Mouse (Mus musculus): Measurements from ENCODE around the gene Smtn. TPM values are rescaled to one million over a fixed set of nuclear protein-coding genes. Genes with fewer than 3 reads are reported as not detected.

Gene Smtn
- polyA plus RNA-seq, 1 experiment, result 51.6 TPM

GRCm38 (mm10) chr11:3487952-3488570, 52.4 kb downstream of the Smtn start, which contains the start of gene Pla2g3:
Pla2g3 (plus strand) TSS chr11:3488284.
- TF ChIP-seq POLR2A (IDR thresholded peaks at IDR 0.05; ENCODE audit: borderline replicate concordance, extremely low read depth, low read depth, low read length) (no peak), CTCF (IDR thresholded peaks at IDR 0.05; ENCODE audit: insufficient read depth, low read length) (no peak)
- H3K4me1 ChIP-seq (ENCODE audit: control insufficient read depth, insufficient read depth, low read length), result no peaks in the 10 kb centered on the region
- DNase-seq, result no peak
- 28% methylated on average over 11 of the region's 11 CpGs for WGBS
- no peak within 1 kb of the TSS for H3K4me3 ChIP-seq (replicated peaks; ENCODE audit: extremely low read depth, low read depth, low read length)

DNA sequence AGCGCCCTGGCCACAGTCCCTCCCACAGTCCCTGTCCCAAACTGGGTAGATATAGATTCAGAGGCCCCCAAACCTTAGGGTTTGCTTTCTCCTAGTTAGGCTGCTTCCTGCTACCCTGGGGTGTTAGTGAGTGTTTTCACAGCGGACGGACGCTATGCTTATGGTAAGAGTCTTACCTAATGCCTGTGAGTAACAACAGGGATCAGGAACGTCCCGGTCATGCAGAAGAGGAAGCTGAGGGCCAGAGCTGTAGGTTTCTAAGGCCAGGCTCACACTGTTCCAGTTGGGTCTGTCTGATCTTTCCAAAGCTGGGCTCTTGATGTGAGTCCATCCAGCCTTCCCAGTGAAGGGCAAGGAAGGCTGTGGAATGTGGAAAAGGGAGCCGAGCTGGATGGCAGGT, 54.1 kb downstream of the Smtn start:
- no peak for DNase-seq
- no peaks in the 10 kb centered on the region for H3K4me1 ChIP-seq (ENCODE audit: control insufficient read depth, insufficient read depth, low read length)

GRCm38 (mm10) chr11:3483980-3484642, 56.3 kb downstream of the Smtn start:
- Histone ChIP-seq H3K4me1 (ENCODE audit: control insufficient read depth, insufficient read depth, low read length) (no peaks in the 10 kb centered on the region), H3K4me3 (replicated peaks; ENCODE audit: extremely low read depth, low read depth, low read length) (no peak overlapping the region)
- 55% methylated on average over 11 of the region's 11 CpGs for WGBS
- TF ChIP-seq CTCF (IDR thresholded peaks at IDR 0.05; ENCODE audit: insufficient read depth, low read length) (no peak), POLR2A (IDR thresholded peaks at IDR 0.05; ENCODE audit: borderline replicate concordance, extremely low read depth, low read depth, low read length) (no peak)
- no peak for DNase-seq

More for the DNA sequence above, 54.1 kb downstream of the Smtn start:
- TF ChIP-seq POLR2A (IDR thresholded peaks at IDR 0.05; ENCODE audit: borderline replicate concordance, extremely low read depth, low read depth, low read length), result no peak
- 59% methylated on average over 7 of the region's 7 CpGs for WGBS
- no peak overlapping the region for H3K4me3 ChIP-seq (replicated peaks; ENCODE audit: extremely low read depth, low read depth, low read length)

- no peak for DNase-seq
- Histone ChIP-seq H3K4me1 (ENCODE audit: control insufficient read depth, insufficient read depth, low read length) (no peaks in the 10 kb centered on the region), H3K4me3 (replicated peaks; ENCODE audit: extremely low read depth, low read depth, low read length) (no peak overlapping the region)
- TF ChIP-seq CTCF (IDR thresholded peaks at IDR 0.05; ENCODE audit: insufficient read depth, low read length), result no peak
- TF ChIP-seq POLR2A (IDR thresholded peaks at IDR 0.05; ENCODE audit: borderline replicate concordance, extremely low read depth, low read depth, low read length), result no peak
Observed at GRCm38 (mm10) chr11:3475489-3475888, 64.9 kb downstream of the Smtn start.

- WGBS, result 82% methylated on average over 7 of the region's 7 CpGs
- no peak for DNase-seq
Observed at GRCm38 (mm10) chr11:3474480-3475115, 65.8 kb downstream of the Smtn start.

DNA sequence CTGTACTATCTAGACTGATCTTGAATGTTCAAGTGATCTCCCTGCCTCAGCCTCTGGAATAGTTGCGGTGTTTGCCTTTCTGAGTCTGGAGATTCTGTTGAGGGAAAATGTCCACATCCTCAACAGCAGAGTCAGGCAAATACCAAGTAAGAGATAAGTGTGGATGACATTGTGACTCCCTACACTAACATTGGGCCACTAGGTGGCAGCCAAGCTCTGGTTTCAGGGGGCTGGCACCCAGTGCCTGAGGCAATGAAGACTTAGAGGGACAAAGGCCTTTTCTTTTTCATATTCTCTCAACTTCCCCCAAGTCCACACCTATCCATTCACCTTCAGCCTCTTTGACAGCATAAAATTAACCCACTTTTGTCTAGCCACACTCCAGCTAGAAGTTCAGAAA, 67.9 kb downstream of the Smtn start:
- TF ChIP-seq CTCF (IDR thresholded peaks at IDR 0.05; ENCODE audit: insufficient read depth, low read length) (peak; percentile 94), POLR2A (IDR thresholded peaks at IDR 0.05; ENCODE audit: borderline replicate concordance, extremely low read depth, low read depth, low read length) (no peak)
- Histone ChIP-seq H3K4me1 (ENCODE audit: control insufficient read depth, insufficient read depth, low read length) (peaks cover 3% of the 10 kb centered on the region), H3K4me3 (replicated peaks; ENCODE audit: extremely low read depth, low read depth, low read length) (no peak overlapping the region)
- peak; percentile 76 for DNase-seq
- 25% methylated on average over 1 of the region's 1 CpGs for WGBS

More at GRCm38 (mm10) chr11:3474480-3475115, 65.8 kb downstream of the Smtn start:
- no peak overlapping the region for H3K4me3 ChIP-seq (replicated peaks; ENCODE audit: extremely low read depth, low read depth, low read length)
- TF ChIP-seq POLR2A (IDR thresholded peaks at IDR 0.05; ENCODE audit: borderline replicate concordance, extremely low read depth, low read depth, low read length) (no peak), CTCF (IDR thresholded peaks at IDR 0.05; ENCODE audit: insufficient read depth, low read length) (peak; percentile 65)
- no peaks in the 10 kb centered on the region for H3K4me1 ChIP-seq (ENCODE audit: control insufficient read depth, insufficient read depth, low read length)

- 48% methylated on average over 11 of the region's 11 CpGs for WGBS
- no peak for TF ChIP-seq POLR2A (IDR thresholded peaks at IDR 0.05; ENCODE audit: borderline replicate concordance, extremely low read depth, low read depth, low read length)
- TF ChIP-seq CTCF (IDR thresholded peaks at IDR 0.05; ENCODE audit: insufficient read depth, low read length), result no peak
- peaks cover 3% of the 10 kb centered on the region for H3K4me1 ChIP-seq (ENCODE audit: control insufficient read depth, insufficient read depth, low read length)
- no peak for DNase-seq
- H3K4me3 ChIP-seq (replicated peaks; ENCODE audit: extremely low read depth, low read depth, low read length), result no peak overlapping the region
Observed at GRCm38 (mm10) chr11:3471448-3471850, 69.0 kb downstream of the Smtn start.

Other genes starting within 250 kb of the Smtn start
- gene Pik3ip1, start 210.2 kb downstream of the Smtn start, polyA plus RNA-seq (2012; rRNA removed), result 23.2 and 38.3 TPM in 2 replicates
- gene Limk2, start 131.4 kb downstream of the Smtn start, polyA plus RNA-seq (2012; rRNA removed), result 94.3 and 142 TPM in 2 replicates
- gene Rnf185, start 88.2 kb downstream of the Smtn start, polyA plus RNA-seq (2012; rRNA removed), result 25.6 and 36.4 TPM in 2 replicates
- gene Pla2g3, start 52.3 kb downstream of the Smtn start, polyA plus RNA-seq (2012; rRNA removed), result 0.50 and 3.1 TPM in 2 replicates
- gene Inpp5j, start 35.8 kb downstream of the Smtn start, polyA plus RNA-seq (2012; rRNA removed), result 2.3 and 2.7 TPM in 2 replicates
- gene Selenom, start 25.9 kb downstream of the Smtn start, polyA plus RNA-seq (2012; rRNA removed), result 111 and 138 TPM in 2 replicates
- gene Morc2a, start 108.6 kb upstream of the Smtn start, polyA plus RNA-seq (2012; rRNA removed), result 7.9 and 11.1 TPM in 2 replicates

All from lung, adult 2 months (tissue).